Mouse (Mus musculus) retina, postnatal 1 day (tissue): ENCODE measurements around the gene Kif5a.
A peak's percentile ranks its signal among the peaks of the same experiment; 100 is the strongest.

Source experiments
- DNase-seq: peaks from one replicate; pipeline ENCODE4 v3.0.0-alpha.2; 2012

Gene Kif5a

DNA sequence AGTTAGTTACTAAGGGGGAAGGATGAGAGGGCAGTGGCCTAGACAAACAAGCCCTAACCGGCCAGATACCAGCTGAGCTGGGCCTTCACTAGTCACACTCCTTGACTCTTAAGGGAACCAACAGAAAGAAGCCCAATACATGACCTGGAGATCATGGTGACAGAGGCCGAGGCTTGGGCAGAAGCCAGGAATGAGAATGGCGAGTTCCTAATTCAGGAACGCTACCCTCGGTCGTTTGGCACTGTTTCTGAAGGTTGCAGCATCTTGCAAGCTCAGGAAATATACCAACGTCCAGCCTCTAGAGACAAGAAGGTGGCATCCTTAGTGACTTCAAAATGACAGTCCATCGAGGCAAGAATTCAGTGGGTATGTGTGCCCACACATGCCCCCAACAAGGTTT lies 1.2 kb upstream of the Kif5a start:
- DNase-seq, result no peak

DNA sequence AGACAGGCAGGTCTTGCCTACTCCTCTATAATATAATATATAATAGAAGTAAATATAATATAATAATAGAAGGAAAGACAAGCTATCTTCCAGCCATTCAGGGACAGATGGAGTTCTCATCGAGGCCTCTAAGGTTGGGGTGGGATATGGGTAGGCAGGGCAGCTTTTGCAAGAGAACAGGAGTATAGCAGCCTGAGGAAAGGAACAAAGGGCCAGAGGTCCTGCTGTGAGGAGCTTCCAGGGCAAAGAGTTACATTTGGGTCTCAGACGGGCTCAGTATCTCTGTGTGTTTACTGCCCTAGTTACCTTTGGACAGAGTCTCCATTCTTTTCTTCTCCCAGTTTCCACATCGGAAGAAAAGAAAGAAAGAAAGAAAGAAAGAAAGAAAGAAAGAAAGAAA lies 483 bp upstream of the Kif5a start:
- DNase-seq, result no peak

DNA sequence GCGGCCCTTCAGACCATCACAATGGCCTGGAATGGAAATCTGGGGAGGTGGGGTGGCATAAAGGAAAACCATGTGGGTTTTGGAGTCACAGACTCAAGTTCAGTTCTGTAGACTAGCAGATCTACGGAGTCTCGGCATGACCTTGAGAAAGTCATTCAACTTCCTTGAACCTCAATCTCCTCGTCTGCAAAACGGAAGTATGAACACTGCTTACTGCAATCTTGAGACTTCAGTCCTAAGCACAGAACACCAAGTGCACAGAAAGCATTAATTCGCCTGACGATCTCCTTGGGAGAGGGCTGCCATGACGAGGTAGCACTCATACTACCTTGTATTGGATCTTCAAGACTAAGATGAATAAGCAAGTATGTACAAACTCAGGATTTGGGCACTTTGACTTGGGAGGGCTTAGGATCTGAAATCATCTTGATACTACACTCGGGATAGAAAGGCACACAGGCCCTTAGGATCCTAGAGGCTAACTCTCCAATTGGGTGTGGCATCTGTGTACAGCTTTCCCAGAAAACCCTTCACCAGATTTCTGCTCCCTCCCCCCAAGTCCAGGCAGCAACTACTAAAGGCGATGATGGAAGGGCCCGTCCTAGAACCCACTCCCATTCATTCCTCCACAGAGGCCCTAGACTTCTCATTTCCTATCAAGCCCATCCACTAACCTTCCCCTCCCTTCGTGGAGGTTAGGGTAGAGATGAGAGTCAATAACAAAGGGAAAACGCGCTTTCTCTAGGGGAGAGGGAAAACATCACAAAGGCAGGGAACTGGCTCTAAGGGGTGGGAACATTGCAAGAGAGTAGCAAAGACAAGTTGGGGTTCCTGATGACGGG lies 1.2 kb downstream of the Kif5a start:
- DNase-seq, result no peak

DNA sequence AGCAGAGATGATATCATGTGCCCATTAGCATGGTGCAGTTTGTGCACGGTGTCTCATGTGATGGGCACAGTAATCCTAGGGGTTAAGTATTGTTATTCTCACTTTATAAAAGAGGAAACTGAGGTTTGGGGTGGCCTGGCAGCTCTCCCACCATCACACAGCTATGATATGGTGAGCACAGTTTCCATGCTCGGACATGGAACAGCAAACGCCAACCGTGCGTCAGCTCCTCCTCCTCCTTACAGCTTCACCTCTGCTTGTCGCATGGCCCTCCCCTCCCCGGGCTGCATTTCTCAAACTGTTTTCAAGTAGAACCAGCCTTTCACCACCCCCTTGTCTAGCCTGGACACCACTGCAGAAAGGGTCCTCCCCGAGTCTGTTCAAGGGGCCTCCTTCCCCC lies 4.7 kb downstream of the Kif5a start:
- DNase-seq, result no peak

DNA sequence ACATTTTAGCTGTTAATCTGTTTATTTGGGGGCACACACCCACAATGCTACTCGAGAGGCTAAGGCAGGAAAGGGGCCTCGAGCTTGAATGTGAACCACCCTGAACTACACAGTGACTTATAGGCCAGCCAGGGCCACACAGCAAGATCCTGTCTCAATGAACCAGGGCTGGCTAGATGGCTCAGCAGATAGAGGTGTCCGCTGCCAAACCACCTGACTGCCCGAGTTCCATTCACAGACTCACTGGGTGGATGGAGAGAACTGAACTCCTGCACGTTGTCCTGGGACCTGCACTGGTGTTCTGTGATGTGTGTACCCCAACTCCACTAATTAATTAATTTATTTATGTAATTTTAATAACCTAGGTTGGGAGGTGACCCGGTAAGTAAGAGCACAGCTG lies 5.4 kb downstream of the Kif5a start:
- no peak for DNase-seq

DNA sequence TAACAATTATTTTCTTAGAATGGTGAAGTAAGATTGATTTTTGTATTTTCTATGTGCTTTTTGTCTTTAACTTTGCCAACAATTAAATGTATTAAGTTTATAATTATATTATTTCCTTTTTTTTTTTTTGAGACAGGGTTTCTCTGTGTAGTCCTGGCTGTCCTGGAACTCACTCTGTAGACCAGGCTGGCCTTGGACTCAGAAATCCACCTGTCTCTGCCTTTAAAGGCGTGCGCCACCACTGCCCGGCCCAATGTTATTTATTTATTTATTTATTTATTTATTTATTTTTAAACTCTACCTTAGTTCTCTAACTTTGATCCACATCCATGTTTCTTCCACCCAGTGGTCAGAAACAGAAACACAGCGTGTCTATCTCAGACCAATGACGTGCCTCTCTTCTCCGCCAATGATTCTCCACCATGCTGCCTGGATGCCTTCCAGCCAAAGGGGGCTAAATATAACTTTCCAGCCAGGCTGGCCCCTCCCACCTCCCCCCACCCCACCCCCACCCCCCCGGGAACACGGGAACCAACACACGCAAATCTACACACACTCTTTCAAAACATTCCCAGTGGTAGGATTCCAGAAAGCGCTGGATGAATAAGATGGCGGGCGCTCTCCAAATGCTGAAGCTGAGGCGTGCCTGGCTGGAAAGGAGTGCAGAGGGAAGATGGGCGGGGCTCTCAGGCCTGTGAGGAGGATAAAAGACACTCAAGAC lies 7.4 kb downstream of the Kif5a start:
- DNase-seq, result peak; percentile 78

DNA sequence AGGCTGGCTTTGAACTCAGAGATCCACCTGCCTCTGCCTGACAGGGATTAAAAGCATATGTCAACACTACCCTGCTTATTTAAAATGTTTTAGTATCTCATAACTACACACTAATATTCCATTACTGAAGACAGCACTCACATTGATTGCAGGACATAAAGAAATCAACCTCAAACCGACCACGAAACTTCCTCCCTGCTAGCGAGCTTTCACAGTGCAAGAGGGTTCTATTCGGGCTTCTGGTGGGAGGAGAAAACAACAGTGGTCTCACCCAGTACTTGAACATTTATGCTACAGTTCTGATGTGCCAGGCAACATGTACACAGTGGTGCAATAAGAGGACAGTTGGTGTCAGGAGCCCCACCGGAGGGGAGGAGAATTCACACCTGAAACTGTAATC lies 12.3 kb downstream of the Kif5a start:
- no peak for DNase-seq

DNA sequence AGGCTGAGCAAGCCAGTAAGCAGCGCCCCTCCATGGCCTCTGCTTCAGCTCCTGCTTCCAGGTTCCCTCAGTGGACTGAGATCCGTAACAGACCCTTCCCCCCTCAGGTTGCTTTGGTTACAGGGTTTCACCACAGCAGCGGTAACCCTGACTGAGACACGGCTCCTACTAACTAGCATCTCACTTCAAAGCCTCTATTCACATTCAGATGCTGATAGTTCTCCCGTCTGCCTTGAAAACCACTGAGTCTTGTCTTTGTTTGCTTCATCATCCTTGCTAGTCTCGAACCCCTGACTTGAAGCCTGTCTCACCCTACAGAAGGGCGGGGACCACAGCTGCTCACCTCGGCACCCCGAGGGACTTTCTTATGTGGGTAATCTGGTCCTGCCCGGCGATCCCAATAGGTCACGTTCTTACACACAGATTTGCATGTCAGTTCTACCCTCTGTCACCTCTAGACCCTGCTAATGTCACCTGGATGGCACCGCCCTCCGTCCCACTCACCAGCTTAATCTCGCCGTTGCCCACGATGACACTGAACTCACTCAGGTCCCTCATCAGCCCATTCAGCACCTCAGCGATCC lies 24.8 kb downstream of the Kif5a start:
- no peak for DNase-seq

DNA sequence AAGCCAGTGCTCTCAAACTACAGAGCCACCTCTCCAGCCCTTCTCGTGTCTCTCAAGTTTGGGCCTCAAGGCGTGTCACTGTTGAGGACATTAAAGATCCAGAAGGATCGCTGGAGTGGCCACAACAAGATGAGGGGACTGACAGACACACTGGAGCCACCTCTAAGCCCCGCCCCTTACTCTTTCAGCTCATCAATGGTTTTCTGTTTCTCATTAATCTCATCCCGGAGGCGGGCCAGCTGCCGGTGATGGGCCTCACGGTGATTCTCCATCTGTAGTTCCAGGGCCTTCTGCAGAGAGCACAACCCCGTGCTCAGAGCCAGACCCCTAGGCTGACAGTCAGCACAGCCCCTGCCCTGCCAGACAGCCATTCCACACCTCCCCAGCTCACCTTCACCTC lies 26.6 kb downstream of the Kif5a start:
- DNase-seq, result peak; percentile 38

DNA sequence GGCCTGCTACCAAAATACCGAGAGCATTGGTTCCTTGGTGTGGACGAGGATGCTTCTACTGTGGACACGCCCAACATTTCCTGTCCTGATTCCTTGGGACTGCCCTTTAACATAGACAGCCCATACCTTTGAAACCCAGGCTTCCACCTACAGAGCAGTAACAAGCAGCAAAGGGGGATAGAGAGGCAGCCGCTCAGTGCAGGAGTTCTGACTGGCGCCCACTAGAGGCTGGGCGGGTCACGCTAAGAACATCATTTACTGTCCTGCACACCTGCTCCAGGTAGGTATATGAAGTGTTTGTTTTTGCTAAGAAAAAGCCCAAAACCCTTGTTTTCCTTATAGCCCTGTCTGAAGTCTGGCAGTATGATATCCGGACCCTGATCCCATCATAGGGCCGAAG lies 30.0 kb downstream of the Kif5a start:
- DNase-seq, result no peak

DNA sequence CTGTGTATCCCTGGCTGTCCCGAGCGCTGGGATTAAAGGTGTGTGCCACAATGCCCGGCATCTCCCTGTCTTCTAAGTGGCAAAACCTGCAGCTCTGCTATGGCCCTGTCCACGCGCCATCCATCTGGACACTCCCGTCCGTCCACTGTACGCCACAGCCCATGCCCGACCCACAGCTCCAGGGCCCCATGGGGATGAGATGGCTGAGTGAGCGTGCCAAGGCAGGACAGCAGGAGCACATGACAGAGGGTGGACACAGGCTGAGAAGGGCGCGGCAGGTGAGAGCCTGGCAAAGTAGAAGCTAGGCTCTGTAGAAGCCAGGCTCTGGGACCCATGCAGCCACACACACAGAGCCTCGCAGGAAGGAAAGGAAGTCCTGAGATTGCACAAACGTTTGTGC lies 31.4 kb downstream of the Kif5a start:
- DNase-seq, result no peak

DNA sequence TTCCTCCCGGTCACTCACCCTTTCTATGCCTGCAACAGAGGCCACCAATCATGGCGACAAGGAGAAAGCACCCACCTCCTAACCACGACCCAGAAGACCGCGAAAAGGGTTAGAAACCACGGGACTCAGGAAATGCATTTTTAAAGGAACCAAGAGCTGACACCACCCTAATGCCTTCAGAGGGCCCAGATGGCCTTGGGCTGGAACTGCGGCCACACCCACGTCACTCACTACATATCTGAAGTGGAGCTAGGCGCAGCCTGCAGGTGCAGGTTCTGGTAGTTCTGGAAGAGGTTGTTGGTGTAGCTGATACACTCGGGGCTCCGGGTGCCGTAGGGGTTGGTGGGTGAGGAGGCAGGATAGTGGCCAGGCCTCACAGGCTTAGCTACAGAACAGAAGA lies 32.5 kb downstream of the Kif5a start:
- no peak for DNase-seq

DNA sequence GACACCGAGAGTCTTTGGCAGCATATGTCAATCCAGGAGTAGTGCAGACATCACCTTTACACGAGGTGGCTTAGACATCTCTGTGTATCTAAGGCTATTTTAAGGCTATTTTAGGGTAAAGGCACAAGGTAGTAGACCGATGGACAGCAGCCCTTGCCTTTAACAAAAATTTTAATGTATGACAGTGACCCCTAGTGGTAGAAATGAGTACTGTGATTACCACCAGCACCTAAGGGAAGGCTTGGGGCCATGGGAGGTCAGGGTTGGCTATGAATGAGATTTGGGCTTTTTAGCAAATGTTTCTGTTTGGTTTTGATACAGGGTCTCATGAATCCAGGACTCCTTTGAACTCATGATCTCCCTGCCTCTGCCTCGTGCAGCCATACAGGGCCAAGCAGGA lies 34.3 kb downstream of the Kif5a start:
- peak; percentile 79 for DNase-seq

DNA sequence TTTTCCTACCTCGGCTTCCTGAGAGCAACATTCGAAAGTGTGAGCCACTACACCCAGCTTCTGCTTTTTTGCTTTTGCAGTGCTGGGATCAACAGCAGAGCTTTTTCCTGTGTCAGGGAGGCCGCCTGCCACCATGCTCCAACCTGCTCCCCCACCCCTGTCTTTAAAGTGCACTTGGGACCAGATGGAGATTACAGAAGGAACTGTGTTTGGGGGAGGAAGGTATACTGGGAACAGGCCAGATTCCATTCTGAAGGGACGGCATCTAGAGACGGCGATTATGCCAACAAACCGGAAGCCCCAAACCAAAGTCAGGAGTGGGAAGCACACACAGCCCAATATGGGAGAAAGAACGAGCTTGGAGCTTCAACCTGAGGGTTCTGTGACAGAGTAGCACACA lies 36.0 kb downstream of the Kif5a start:
- no peak for DNase-seq

DNA sequence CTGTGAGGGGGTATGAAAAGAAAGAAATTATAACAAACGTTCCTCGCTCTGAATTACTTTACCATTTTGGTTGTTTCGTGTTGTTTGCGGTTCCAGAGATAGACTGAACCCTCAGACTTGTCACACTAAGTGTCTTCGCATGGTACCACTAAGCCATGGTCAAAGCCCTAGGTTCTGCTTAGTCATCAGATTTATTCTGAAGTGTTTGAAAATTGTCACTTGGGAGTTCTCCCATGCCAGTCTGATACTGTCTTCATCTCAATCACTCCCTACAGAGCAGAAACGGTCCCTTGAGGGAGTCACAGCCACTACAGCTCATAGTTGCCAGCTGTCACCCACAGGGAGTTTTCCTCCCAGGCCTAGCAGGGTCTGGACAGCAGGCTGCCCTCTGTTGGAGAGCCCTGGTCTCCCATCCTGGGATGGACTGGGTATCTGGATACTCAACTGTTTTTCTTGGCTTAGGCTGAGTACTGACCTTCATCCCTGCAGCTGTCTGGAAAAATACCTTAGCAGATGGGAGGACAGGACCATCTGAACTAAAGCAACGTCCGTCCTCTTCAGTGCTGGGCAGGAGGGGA lies 36.7 kb downstream of the Kif5a start:
- DNase-seq, result peak; percentile 55

DNA sequence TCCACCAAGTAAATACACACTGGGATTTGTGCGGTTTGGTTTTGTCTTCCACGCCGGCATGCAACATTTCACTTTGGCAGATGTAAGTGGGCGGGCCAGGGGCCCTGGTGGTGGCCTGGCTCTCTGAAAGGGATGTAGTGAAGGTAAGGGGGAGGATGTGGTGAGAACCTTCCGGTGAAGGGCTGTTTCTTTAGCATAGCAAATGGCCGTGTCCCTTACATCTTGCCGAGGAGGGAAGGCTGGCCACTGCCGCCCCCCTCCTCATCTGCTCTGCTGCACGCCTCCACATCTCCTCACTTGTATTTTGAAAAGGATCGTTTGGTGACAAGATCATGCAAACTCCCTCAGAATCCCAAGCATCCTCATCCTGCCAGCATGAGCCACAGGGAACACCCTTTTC lies 37.4 kb downstream of the Kif5a start:
- DNase-seq, result no peak

DNA sequence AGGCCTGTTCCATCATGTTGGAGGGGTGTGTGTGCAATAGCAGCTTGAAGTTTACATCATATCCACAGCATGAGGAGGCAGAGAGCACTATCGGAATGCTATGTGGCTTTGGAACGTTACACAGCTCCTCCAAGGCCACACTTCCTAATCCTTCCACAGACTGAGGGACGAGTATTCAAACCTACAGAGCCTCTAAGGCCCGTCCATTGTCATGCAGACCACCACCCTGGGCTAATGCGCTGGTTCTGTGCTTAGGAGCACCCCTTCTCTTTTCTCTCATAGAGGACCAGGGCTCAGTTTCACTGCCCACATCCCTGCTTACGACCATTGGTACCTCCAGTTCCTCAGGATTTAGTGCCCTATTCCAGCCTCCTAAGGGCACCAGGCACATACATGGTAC lies 37.9 kb downstream of the Kif5a start:
- DNase-seq, result no peak

DNA sequence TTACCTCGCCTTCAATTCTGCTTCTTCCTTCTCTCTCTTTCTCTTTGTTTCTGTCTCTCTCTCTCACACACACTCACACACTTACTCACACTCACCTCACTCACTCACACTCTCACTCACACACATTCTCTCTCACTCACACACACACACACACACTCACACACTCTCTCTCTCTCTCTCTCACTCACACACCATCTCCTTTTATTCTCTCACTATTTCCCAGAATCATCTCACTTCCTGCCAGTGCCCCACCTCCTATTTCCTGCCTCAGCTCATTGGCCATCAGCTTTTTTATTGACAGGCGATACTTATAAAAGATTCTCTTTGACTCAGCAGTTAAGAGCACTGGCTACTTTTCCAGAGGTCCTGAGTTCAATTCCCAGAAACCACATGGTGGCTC lies 44.8 kb downstream of the Kif5a start:
- DNase-seq, result no peak

DNA sequence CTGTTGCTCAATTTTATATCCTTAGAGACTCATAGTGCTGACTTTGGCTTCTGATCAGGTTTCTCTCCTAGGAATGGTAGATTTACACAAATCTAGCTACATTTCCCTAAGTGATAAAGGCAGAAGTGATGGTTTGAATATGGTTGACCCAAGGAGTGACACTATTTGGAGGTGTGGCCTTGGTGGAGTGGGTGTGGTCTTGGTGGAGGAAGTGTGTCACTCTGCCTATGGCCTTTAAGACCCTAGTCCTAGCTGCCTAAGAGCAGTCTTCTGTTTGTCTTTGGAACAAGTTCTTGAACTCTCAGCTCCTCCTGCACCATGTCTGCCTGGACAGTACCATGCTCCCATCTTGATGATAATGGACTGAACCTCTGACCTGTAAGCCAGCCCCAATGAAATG lies 46.0 kb downstream of the Kif5a start:
- no peak for DNase-seq

DNA sequence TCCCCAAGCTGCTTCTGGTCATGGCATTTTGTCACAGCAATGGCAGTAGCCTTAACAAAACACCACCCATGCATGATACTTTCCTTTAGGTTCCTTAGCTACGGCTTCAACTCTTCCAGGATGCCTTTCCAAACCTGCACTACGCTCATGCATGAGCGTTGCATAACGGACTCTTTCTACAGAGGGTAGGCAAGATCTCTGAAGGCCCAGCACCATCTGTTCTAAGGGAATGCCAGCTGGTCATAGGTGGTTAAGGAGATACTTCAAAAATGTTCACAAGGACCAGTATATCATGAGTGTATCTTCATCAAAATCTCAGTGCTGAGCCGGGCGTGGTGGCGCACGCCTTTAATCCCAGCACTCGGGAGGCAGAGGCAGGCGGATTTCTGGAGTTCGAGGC lies 46.7 kb downstream of the Kif5a start:
- no peak for DNase-seq

DNA sequence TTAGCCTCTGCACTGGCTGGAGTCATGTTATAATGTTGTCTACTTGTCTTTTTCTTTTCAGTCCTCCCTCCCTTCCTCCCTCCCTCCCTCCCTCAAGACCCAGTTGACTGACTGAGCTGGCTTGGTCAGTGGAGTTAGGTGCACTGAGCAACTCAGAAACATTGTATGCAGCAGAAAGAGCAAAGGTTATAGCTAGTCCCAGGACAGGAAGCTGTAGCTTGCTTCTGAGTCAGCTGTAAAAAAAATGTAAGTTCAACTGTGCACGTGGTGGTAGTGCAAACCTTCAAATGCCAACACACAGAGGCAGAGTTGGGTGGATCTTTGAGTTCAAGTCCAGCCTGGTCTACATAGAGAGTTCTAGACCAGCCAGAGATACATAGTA lies 48.7 kb downstream of the Kif5a start:
- no peak for DNase-seq

DNA sequence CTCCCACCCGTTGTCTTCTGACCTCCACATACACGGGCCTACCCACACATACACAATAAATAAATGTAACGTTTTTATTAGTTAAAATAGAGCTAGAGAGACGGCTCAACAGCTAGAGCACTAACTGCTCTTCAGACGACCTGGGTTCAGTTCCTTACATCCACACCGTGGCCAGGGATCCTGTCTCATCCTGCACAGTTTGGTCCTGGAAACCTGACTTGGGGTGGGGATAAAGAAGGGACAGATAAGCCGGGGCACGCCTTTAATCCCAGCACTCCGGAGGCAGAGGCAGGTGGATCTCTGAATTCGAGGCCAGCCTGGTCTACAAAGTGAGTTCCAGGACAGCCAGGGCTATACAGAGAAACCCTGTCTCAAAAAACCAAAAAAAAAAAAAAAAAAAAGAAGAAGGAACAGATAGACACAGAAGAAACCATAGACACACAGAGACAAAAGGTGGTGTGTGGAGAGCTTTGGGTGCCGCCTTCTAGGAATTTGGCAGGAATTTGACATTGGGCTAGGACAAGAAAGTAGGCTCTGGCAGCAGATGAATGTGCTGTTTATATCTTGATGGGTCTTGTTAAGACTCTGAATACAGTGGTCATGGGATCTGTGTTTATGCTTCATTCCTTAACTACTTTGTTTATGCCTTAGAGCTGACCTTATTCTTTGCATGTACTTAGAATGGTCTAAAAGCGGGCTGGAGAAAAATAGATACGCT lies 49.3 kb downstream of the Kif5a start:
- no peak for DNase-seq

DNA sequence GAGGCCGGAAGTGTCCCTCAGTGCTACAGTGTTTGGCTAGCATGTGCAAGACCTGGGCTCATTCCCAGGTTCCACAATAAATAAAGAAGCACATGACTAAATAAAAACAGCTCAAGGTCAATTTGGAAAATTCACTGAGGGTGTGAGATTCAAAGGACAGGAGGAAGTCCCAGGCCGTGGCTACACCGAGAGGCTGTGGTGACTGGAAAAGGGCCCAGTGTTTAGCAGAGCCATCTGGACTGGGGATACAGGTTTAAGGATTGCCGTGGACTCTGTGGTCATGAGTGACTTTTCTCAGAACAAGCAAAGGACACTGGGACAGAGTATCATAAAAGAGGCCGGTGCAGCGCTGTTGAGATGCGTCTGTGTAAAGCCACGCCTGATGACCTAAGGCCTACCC lies 49.9 kb downstream of the Kif5a start:
- DNase-seq, result no peak
